Mouse (Mus musculus) heart, embryonic 15.5 days (tissue): Measurements from ENCODE around the gene Gm10842. TPM values are rescaled to one million over a fixed set of nuclear protein-coding genes. Genes with fewer than 3 reads are reported as not detected.

Source experiments
- ATAC-seq: fragments of 200-750 bp; cut with Nextera tagmentation; replicated peaks from 2 replicates; pipeline ENCODE4 v1.8.0; 2017; ENCODE audit warnings: low read depth, moderate TSS enrichment; ENCODE audit not compliant: insufficient number of reproducible peaks, insufficient read depth, low FRiP score
- H3K27ac ChIP-seq: fragments of 300-500 bp; sonication (generic); 2 replicates; pipeline ENCODE4 v1.5.1; 2015; ENCODE audit warnings: mild to moderate bottlenecking, inconsistent platforms
- H3K27me3 ChIP-seq: fragments of 300-500 bp; sonication (generic); 2 replicates; pipeline ENCODE4 v1.6.1; 2015; ENCODE audit warnings: inconsistent platforms
- H3K36me3 ChIP-seq: fragments of 300-500 bp; sonication (generic); 2 replicates; pipeline ENCODE4 v1.6.1; 2015; ENCODE audit warnings: mild to moderate bottlenecking, inconsistent platforms
- H3K4me1 ChIP-seq: fragments of 300-500 bp; sonication (generic); replicated peaks from 2 replicates; pipeline ENCODE4 v1.6.1; 2015; ENCODE audit warnings: inconsistent platforms
- H3K4me2 ChIP-seq: fragments of 300-500 bp; sonication (generic); 2 replicates; pipeline ENCODE4 v1.6.1; 2015; ENCODE audit warnings: inconsistent platforms, mild to moderate bottlenecking, moderate library complexity
- H3K4me3 ChIP-seq: fragments of 300-500 bp; sonication (generic); 2 replicates; pipeline ENCODE4 v1.5.1; 2015; ENCODE audit warnings: mild to moderate bottlenecking, inconsistent platforms
- H3K9ac ChIP-seq: fragments of 300-500 bp; sonication (generic); 2 replicates; pipeline ENCODE4 v1.6.1; 2015; ENCODE audit warnings: mild to moderate bottlenecking, inconsistent platforms
- H3K9me3 ChIP-seq: fragments of 300-500 bp; sonication (generic); replicated peaks from 2 replicates; pipeline ENCODE4 v1.6.1; 2016; ENCODE audit warnings: inconsistent platforms
- WGBS: fragments of 180-500 bp; shearing (Covaris S2); methylation state at CpG from one replicate; pipeline ENCODE4 v1.1.7; 2015; ENCODE audit warnings: mixed read lengths; 5-methylcytosine and 5-hydroxymethylcytosine counted together
- polyA plus RNA-seq: library from polyadenylated mRNA; unstranded; fragments of >200 nt; fragmentation: Nextera tagmentation; extraction: Ambion mirVana; gene quantifications from 2 replicates; pipeline ENCODE4 v1.2.1, GENCODE M21; 2015

Gm10842 gene
- polyA plus RNA-seq, 1 experiment from 2014 or later = not detected

DNA sequence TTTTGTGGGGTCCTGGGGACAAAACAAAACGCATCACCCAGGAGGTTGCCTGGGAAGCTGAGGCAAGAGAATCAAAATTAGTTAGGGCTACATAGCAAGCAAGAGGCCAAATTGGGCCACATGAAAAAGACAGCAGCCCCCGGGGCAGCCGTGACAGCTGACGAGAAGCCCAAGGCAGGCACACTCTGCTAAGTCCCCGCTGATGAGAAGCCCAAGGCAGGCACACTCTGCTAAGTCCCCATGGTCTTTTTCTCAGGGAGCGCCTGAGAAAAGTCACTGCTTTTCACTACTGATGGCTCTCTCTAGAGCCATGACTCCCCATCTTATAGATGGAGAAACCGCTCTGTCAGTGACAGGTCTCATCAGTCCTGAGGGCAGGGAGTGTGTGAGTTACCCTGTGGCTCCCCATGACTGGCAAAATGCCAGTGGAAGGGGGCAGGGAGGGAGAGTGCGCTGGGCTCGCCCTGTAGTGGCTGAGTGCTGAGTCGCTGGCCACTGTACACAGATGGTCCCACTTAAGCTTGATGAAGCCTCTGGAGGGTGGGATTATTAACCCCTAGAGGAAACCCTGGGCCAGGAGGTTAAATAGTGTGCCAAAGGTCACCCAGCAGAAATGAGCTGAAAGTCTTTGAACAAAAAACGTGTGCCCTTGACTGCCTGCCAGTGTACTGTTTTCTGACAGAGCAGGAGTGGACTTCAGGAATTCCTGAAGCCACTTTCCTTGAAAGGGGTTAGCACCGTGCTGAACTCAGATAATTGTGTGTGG is 6.6 kb downstream of the Gm10842 start:
- peak; percentile 88 for ATAC-seq
- Histone ChIP-seq H3K4me2 (peak overlapping the region; percentile 36), H3K4me3 (no peak overlapping the region), H3K27me3 (no peaks in the 10 kb centered on the region), H3K9me3 (no peaks in the 10 kb centered on the region), H3K4me1 (peaks cover 36% of the 10 kb centered on the region), H3K36me3 (no peaks in the 10 kb centered on the region), H3K27ac (peak overlapping the region; percentile 59), H3K9ac (no peak overlapping the region; the same call in 1 of the 2 replicates)
- WGBS = 23% methylated on average over 12 of the region's 12 CpGs

DNA sequence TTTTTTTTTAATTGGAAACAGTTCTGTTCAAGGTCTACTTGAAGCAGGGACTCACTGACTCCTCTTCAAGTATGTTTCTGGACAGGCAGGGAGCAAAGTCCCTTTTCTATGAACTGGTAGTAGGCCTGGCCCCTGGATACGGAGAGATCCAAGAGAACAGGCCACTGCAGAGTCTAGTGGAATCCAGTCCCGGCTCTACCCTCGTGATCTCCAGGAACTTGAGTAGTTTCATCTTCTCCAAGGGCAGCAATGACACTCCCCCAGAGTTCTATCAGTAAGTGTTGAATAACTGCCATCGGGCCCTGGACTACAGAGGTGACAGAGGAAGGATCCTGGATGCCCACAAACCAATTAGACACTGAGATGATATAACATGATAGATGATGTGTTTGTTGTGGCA is 9.2 kb downstream of the Gm10842 start:
- ATAC-seq = no peak
- Histone ChIP-seq H3K27ac (no peak overlapping the region), H3K27me3 (no peaks in the 10 kb centered on the region), H3K4me1 (peaks cover 36% of the 10 kb centered on the region), H3K4me3 (no peak overlapping the region), H3K9me3 (no peaks in the 10 kb centered on the region), H3K9ac (no peak overlapping the region), H3K4me2 (no peak overlapping the region), H3K36me3 (no peaks in the 10 kb centered on the region)
- WGBS = 41% methylated on average over 4 of the region's 4 CpGs

DNA sequence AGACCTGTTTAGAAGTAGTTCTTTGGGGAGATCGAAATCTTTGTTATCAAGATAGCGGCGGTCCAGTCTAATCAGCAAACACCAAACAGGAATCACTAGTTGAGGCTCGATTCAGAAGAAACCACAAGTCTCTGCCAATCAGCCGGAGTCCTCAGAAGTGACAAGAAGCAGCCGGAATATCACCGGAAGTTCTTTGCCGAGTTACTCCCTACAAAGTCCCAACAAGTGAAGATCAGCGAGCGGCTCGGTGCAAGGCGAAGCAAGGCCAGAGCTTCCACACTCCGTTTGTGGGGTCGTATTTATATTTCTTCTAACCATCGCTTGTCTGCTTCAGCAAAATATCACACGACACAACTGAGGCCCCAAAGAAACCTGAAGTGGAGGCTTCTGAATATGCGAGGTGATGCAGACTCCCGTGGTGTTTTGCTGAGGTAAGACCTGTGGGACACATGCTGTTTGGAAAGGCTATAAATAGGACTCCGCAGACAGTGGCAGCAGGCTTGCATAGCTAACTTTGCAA is 10.1 kb downstream of the Gm10842 start:
- Histone ChIP-seq H3K9me3 (no peaks in the 10 kb centered on the region), H3K4me1 (peaks cover 29% of the 10 kb centered on the region), H3K27me3 (no peaks in the 10 kb centered on the region), H3K4me2 (peak overlapping the region; percentile 45), H3K4me3 (peak overlapping the region; percentile 24), H3K36me3 (no peaks in the 10 kb centered on the region), H3K9ac (0 out of 2 replicates have a peak overlapping the region, but pooled peaks have one; percentile 22), H3K27ac (peak overlapping the region; percentile 65)
- WGBS = 59% methylated on average over 19 of the region's 19 CpGs
- ATAC-seq = no peak

DNA sequence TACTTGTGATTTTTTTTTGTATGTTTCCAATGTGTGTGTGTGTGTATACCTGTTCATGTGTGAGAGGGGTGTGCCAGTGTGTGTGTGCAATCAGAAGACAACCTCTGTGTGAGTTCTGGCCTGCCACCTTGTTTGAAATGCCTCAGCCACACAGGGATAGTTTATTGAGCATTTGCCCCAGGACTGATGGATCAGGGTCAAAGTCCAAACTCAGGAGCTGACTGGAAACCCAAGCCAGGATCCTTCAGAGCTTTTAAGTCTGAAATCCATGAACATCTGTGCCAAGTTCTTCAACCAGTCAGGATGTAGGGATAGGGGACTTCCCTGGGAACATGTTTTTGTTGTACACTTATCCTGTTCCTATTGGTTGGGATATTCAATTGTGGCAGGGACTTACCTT is 11.4 kb downstream of the Gm10842 start:
- Histone ChIP-seq H3K9ac (no peak overlapping the region), H3K4me2 (no peak overlapping the region), H3K27ac (no peak overlapping the region), H3K9me3 (no peaks in the 10 kb centered on the region), H3K4me1 (peaks cover 25% of the 10 kb centered on the region), H3K4me3 (no peak overlapping the region), H3K36me3 (no peaks in the 10 kb centered on the region), H3K27me3 (no peaks in the 10 kb centered on the region)
- no peak for ATAC-seq

DNA sequence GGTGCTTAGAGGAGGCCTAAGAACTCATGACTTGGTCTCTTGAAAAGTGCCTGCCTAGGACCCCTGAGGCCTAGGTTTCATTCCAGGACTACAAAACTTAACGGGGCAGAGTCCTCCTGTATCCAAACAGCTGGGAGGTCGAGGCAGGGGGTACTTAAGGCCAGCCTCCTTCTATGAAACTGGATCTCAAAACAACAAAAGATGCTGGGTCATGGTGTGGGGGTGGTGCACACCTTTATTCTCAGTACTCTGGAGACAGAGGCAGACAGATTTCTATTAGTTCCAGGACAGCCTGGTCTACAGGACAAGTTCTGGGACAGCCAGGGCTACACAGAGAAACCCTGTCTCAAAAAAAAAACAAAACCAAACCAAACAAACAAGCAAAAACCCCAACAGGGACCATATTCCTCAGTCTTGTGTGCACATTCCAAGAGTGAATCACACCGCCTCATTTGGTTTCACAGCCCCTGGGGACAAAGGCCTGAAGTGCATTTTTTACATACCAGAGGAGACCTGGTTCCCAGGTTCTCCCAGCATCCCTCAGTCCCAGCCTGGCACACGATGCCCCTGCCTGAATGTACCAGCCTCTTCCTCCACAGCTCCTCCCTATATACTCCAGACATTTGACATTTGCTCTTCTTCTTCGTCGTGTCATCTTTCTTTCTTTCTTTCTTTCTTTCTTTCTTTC is 13.1 kb downstream of the Gm10842 start:
- no peak for ATAC-seq

DNA sequence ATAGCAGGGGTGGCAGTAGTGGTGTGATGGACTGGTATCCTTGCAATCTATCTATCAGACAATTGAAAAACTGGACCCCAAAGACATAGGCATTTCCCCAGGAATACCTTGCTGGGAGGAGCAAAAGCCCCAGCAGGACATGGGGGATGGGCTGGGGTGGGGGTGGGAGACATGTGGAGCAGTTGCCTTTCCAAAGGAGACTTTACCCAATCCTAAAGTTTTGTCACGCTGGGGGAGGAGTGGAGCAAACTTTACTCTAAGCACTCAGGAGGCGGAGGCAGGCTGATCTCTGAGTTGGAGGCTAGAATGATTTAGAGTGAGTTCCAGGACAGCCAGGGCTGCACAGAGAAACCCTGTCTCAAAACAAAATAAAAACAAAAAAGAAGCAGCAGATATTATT is 14.7 kb downstream of the Gm10842 start:
- no peak overlapping the region for H3K4me3 ChIP-seq
- H3K9ac ChIP-seq = no peak overlapping the region
- H3K27me3 ChIP-seq = peaks cover 17% of the 10 kb centered on the region
- WGBS = 84% methylated on average over 2 of the region's 2 CpGs
- H3K4me1 ChIP-seq = peaks cover 10% of the 10 kb centered on the region
- ATAC-seq = no peak
- no peak overlapping the region for H3K27ac ChIP-seq
- no peaks in the 10 kb centered on the region for H3K36me3 ChIP-seq
- no peak overlapping the region for H3K4me2 ChIP-seq
- H3K9me3 ChIP-seq = peaks cover 11% of the 10 kb centered on the region; the same call in 1 of the 2 replicates

More for the DNA sequence above, 13.1 kb downstream of the Gm10842 start:
- no peak overlapping the region for H3K27ac ChIP-seq
- H3K27me3 ChIP-seq = peaks cover 4% of the 10 kb centered on the region; the same call in 1 of the 2 replicates
- no peak overlapping the region for H3K4me2 ChIP-seq
- 0 out of 2 replicates have a peak, but pooled peaks cover 3% of the 10 kb centered on the region for H3K9me3 ChIP-seq
- H3K4me3 ChIP-seq = no peak overlapping the region
- H3K9ac ChIP-seq = no peak overlapping the region
- WGBS = 58% methylated on average over 6 of the region's 6 CpGs
- H3K4me1 ChIP-seq = peaks cover 14% of the 10 kb centered on the region
- H3K36me3 ChIP-seq = no peaks in the 10 kb centered on the region

DNA sequence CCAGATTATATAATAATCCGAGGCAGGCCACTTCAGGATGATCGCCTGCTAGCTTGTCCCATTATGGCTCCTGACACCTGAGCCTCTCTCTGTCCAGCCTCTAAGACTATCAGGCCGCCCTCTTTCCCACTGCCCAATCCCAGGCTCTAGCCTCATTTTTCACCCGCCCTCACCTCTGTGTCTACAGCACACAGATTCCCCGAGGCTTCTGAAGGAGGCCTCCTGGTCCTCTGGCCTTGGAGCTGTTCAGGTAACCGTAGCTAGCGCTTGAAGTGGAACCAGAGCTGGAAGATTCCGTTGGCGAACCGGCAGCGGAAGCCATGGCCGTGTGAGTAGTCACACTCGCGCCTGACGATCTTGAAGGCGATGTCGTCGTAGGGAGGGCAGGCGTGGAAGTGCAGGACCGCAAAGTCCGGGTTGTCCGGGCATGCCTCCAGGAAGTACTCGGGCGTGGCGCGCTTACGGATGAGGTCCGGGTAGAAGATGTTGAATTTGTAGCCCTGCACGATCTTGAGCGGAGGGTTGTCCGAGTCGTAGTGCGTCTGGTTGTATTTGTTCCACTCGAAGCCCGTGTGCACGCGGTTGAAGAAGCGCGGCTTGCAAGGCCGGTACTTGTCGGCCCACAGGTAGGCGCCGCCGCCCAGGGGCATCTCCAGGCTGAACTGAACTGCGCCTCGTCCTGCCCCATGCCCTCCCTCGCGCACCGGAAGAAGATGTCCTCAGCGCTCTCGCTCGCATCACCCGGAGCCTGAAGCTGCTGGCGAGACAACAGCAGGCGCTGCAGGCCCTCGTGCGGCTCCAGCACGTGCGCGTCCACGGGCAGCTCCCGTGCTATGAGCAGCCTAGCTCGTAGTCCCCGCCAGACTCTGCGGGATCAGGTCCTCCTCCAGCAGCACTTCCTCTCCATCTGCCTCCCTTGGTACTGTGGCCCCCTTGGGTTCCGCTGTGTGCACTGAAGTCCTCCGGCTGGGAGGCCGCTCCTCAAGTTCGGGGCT is 18.1 kb downstream of the Gm10842 start:
- WGBS = 73% methylated on average over 69 of the region's 69 CpGs
- ATAC-seq = no peak
- H3K27me3 ChIP-seq = peaks cover 21% of the 10 kb centered on the region
- H3K27ac ChIP-seq = no peak overlapping the region
- H3K9ac ChIP-seq = no peak overlapping the region
- peaks cover 11% of the 10 kb centered on the region; the same call in 1 of the 2 replicates for H3K9me3 ChIP-seq
- H3K4me3 ChIP-seq = no peak overlapping the region
- no peaks in the 10 kb centered on the region for H3K36me3 ChIP-seq
- H3K4me2 ChIP-seq = no peak overlapping the region
- H3K4me1 ChIP-seq = no peaks in the 10 kb centered on the region

DNA sequence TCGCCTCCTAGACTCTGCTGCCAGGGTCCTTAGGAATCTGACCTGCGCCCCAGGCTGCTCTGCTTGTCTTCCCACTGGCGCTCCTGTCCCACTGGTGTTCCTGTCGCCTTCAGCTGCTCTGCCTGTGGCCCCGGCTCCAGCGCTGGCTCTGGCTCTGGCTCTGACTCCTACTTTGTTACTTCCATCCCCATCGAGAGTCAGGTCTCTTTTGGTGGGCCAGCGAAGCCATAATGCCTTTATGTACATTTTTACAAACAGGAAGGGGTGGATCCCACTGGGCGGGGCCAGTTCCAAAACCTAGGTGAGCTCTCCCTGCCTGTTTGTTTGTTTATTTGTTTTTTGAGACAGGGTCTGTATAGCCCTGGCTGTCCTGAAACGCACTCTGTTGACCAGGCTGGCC is 20.1 kb downstream of the Gm10842 start:
- H3K27ac ChIP-seq = no peak overlapping the region
- H3K4me3 ChIP-seq = no peak overlapping the region
- ATAC-seq = no peak
- no peak overlapping the region for H3K4me2 ChIP-seq
- peaks cover 11% of the 10 kb centered on the region; the same call in 1 of the 2 replicates for H3K9me3 ChIP-seq
- no peaks in the 10 kb centered on the region for H3K36me3 ChIP-seq
- no peaks in the 10 kb centered on the region for H3K4me1 ChIP-seq
- no peak overlapping the region for H3K9ac ChIP-seq
- WGBS = 88% methylated on average over 10 of the region's 10 CpGs
- peaks cover 21% of the 10 kb centered on the region for H3K27me3 ChIP-seq

DNA sequence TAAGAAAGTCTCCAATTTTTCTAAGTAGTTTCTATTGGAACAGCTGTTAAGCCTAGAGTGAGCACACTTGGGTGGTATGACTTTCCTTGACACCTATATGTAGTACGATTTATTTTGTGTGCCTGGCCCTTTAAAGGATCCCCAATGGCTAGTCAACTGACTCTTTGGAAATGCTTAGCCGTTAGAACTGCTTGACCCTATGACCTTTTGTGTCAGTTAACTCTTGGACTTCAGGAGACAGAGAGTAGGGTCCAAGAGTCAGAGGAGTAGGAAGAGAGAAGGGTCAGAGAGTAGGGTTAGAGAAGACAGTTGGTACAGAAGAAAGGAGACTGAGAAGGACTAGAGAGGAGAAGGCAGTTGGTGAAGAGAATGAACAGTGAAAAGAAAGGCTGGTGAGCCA is 31.8 kb downstream of the Gm10842 start, which contains the start of gene Tlk2:
Tlk2 (plus strand) TSS at position 292 of the 400 bp plus-strand sequence.
- H3K27ac ChIP-seq = peak within 1 kb of the TSS; percentile 95
- H3K27me3 ChIP-seq = no peaks in the 10 kb centered on the region
- no peak for ATAC-seq
- no peaks in the 10 kb centered on the region for H3K9me3 ChIP-seq
- H3K4me1 ChIP-seq = peaks cover 25% of the 10 kb centered on the region
- WGBS = 39% methylated on average over 2 of the region's 2 CpGs
- peak within 1 kb of the TSS; percentile 80 for H3K4me2 ChIP-seq
- H3K36me3 ChIP-seq = no peaks in the 10 kb centered on the region
- H3K9ac ChIP-seq = no peak within 1 kb of the TSS
- H3K4me3 ChIP-seq = peak within 1 kb of the TSS; percentile 99

DNA sequence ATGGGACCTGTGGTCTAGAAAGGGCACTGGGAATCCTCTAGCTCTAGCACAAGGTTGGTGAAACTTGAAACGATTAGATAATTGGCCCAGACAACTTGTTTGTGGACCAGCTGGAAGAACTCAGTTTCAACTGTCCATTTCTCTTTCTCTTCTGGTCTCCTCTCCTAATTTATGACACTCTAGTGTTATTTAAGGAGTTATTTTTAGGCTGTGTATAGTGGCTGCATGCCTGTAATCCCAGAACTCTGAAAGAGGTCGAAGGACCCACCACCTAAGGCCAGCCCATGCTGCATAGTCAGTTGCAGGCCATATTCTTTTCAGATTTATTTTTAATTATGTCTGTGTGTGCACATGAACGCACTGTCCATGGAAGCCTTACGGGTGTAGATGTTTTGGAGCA is 32.8 kb downstream of the Gm10842 start:
- Histone ChIP-seq H3K9ac (no peak overlapping the region), H3K4me3 (peak overlapping the region; percentile 99), H3K9me3 (no peaks in the 10 kb centered on the region), H3K36me3 (peaks cover 5% of the 10 kb centered on the region), H3K27ac (peak overlapping the region; percentile 95), H3K4me1 (peaks cover 25% of the 10 kb centered on the region), H3K27me3 (no peaks in the 10 kb centered on the region), H3K4me2 (peak overlapping the region; percentile 80)
- 56% methylated on average over 4 of the region's 4 CpGs for WGBS
- no peak for ATAC-seq
